Mouse (Mus musculus) kidney, adult 18-20 months (tissue): ENCODE data around the gene Depp1.
"Not testable (repeated sequence)": the region's sequence is repeated elsewhere in the genome, so short reads cannot be mapped to it uniquely, and the experiment has no call there.

ENCODE experiments used
- DNase-seq: peaks from one replicate; pipeline ENCODE4 v3.0.0; 2021

Gene Depp1

GRCm38 (mm10) chr6:116650406-116650805 lies at the start of gene Depp1:
TSS of gene Depp1 (plus strand) at chr6:116650609.
- peak; percentile 86 for DNase-seq

- DNase-seq: not testable (repeated sequence)
Measured at GRCm38 (mm10) chr6:116600969-116601368, 49.4 kb upstream of the Depp1 start.

GRCm38 (mm10) chr6:116607230-116607629 lies 43.2 kb upstream of the Depp1 start:
- DNase-seq: no peak

GRCm38 (mm10) chr6:116615719-116616118 lies 34.7 kb upstream of the Depp1 start:
- DNase-seq: no peak

GRCm38 (mm10) chr6:116618073-116618472 lies 32.3 kb upstream of the Depp1 start:
- DNase-seq: no peak

- DNase-seq: no peak
Measured at GRCm38 (mm10) chr6:116621318-116622023, 28.9 kb upstream of the Depp1 start.

GRCm38 (mm10) chr6:116626417-116626816 lies 24.0 kb upstream of the Depp1 start:
- not testable (repeated sequence) for DNase-seq

- DNase-seq: no peak
Measured at GRCm38 (mm10) chr6:116628095-116628494, 22.3 kb upstream of the Depp1 start.

- peak; percentile 75 for DNase-seq
Measured at GRCm38 (mm10) chr6:116628539-116629171, 21.8 kb upstream of the Depp1 start, which contains the start of gene Zfp422. TSS of gene Zfp422 (minus strand) at chr6:116628999.

- no peak for DNase-seq
Measured at GRCm38 (mm10) chr6:116629766-116630165, 20.6 kb upstream of the Depp1 start.

GRCm38 (mm10) chr6:116632129-116632528 lies 18.3 kb upstream of the Depp1 start:
- peak; percentile 89 for DNase-seq

GRCm38 (mm10) chr6:116633741-116634695 lies 16.4 kb upstream of the Depp1 start:
- no peak for DNase-seq

GRCm38 (mm10) chr6:116635251-116636180 lies 14.9 kb upstream of the Depp1 start:
- DNase-seq: peak; percentile 84

GRCm38 (mm10) chr6:116636581-116637235 lies 13.7 kb upstream of the Depp1 start:
- DNase-seq: no peak

GRCm38 (mm10) chr6:116637496-116637895 lies 12.9 kb upstream of the Depp1 start:
- DNase-seq: no peak

GRCm38 (mm10) chr6:116638871-116639270 lies 11.5 kb upstream of the Depp1 start:
- no peak for DNase-seq

- no peak for DNase-seq
Measured at GRCm38 (mm10) chr6:116639663-116640062, 10.7 kb upstream of the Depp1 start.

- DNase-seq: no peak
Measured at GRCm38 (mm10) chr6:116642942-116643341, 7.5 kb upstream of the Depp1 start.

GRCm38 (mm10) chr6:116643881-116644280 lies 6.5 kb upstream of the Depp1 start:
- DNase-seq: no peak

- DNase-seq: no peak
Measured at GRCm38 (mm10) chr6:116644335-116644734, 6.1 kb upstream of the Depp1 start.

- peak; percentile 69 for DNase-seq
Measured at GRCm38 (mm10) chr6:116647763-116648162, 2.6 kb upstream of the Depp1 start.

- no peak for DNase-seq
Measured at GRCm38 (mm10) chr6:116649811-116650210, 598 bp upstream of the Depp1 start.
